Mouse (Mus musculus): ENCODE data around the gene Pola1. TPM values are rescaled to one million over a fixed set of nuclear protein-coding genes. Genes with fewer than 3 reads are reported as not detected.

Gene Pola1
- 10 to 100 TPM; 16.9 to 18.0 TPM for total RNA-seq (2021)

GRCm38 (mm10) chrX:93631657-93632449 is at the start of gene Pola1:
Pola1 (minus strand) TSS chrX:93632155.
- DNase-seq, result peak; percentile 90

- DNase-seq, result no peak
Observed at GRCm38 (mm10) chrX:93676228-93676627, 44.3 kb upstream of the Pola1 start.

- peak; percentile 47 for DNase-seq
Observed at GRCm38 (mm10) chrX:93674836-93675795, 43.2 kb upstream of the Pola1 start.

DNA sequence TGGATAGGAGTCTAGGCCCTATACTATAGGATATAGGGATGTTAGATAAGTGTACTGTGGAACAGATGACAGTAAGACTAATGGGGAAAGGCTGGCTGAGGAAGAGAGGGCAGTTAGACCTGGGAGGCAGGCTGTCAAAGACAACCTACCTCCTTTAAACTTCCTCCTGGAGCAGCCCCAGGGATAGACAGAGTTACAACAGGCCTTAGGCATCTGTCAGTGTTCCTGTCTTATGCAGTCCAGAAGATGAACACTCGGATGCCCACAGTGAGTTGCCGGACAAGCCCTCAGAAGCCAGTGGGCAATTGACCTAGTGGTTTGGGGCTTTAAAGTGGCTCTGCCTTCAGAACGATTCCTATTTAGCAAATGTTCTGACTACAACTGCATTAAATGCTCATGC is 42.5 kb upstream of the Pola1 start:
- no peak for DNase-seq

DNA sequence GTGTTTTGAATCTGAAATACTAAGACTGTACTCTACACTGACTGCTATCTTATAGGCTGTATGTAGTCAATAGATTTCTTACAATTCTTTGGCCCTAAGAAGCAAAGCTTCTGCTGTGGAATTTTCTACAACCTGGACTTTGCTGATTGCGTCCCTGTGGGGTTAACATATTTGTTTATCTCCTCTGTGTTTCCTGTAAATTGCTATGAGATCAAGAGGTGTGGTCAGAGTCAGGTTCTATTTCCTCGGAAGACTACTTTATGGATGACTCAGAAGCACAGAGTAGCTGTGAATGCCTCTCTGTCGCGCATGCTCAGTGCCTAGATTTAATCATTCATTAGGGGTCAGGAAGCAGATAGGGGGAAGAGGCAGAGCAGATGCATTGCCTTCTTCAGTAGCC is 32.8 kb upstream of the Pola1 start:
- no peak for DNase-seq

DNA sequence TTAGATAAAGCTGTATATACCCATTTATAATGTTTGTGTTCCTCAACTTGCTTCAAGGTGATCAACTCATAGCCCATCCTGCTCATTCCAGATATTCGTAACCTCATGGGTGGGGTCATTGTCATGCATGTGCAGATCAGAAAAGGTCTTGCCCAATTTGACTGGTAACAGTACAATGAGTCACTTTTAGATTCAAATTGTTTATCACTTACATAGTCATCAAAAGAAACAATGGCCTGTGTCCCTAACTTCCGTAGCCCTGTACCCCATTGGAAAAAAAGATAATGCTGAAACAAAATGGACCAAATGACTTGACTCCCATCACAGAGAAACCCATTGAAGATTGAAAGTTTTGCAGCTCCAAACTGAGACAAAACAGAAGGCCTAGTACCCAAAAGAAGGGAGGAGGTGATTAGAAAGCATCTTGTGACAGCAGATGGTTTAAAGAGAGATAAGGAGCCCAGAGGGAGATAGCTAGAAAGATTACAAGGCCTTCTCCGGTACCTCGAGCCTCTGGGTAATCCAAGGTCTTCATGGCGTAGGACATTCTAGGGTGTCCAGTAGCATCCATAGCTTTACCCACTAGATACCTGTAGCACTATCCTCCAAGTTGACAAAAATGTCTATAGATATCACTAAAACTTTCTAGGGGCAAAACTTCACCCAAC is 32.1 kb upstream of the Pola1 start:
- no peak for DNase-seq

DNA sequence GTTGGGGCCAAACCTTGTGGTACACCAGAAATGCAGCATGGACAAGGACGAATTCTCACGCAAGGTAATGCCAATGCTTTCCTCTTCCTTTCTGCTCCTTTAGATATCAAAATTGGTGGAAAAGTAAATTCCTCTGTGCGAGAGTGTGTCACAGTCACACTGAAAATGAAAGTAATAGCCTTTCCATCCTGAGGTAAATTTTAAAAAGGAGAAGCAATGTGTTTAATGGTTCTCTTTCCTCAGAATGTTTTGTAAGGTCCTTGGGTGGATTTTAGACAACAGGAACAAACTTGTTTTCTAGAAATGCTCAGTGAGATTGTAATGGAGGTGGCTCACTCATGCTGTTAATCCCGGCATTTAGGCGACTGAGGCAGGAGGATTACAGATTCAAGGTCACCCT is 23.2 kb upstream of the Pola1 start:
- DNase-seq, result no peak

- no peak for DNase-seq
Observed at GRCm38 (mm10) chrX:93654218-93655002, 22.5 kb upstream of the Pola1 start, which contains the start of gene Pcyt1b. Pcyt1b (plus strand) TSS chrX:93654863.

GRCm38 (mm10) chrX:93650738-93651137 is 18.8 kb upstream of the Pola1 start:
- no peak for DNase-seq

- no peak for DNase-seq
Observed at GRCm38 (mm10) chrX:93644022-93644421, 12.1 kb upstream of the Pola1 start.

GRCm38 (mm10) chrX:93643600-93643999 is 11.6 kb upstream of the Pola1 start:
- no peak for DNase-seq

DNA sequence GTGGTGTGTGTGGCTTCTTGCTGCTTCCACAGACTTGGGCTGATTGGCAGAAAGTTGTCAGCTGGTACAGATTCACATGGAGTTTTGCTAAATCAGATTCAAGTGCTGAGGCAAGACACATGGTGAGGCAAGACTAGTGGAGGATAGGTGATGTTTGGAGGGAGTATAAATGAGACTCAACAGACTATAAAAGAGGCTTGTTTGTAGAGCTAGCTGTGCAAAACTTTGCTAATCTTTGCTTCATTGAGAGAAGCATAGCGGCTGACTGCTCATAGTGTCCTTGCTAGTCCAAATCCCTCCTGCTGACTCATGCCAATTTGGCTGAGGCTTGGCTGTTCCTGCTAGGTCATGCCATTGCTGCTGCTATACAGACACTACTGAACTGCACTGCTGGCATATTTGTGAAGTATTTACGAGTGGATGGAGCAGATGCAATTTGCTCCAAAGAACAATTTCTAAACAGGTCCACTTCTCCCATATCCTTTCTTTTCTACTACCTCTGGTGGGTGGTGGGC is 3.0 kb upstream of the Pola1 start:
- no peak for DNase-seq

GRCm38 (mm10) chrX:93630256-93630655 is 1.7 kb downstream of the Pola1 start:
- no peak for DNase-seq

DNA sequence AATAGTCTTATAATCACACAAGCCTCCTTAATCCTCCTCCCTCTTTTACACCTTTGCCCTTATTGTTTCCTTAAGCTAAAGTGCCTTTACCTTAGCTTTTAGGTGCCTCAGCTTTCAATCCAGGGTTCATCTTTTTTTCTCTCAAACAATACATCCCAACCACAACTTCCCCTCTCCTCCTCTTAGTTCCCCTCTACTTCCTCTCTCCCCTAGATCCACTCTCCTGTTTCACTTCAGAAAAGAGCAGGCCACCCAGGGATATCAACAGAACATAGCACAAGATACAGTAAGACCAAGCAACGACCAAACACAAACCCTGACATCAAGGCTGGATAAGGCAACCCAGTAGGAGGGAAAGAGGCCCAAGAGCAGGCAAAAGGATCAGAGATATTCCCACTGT is 29.7 kb downstream of the Pola1 start:
- no peak for DNase-seq

GRCm38 (mm10) chrX:93594283-93594682 is 37.7 kb downstream of the Pola1 start:
- no peak for DNase-seq

DNA sequence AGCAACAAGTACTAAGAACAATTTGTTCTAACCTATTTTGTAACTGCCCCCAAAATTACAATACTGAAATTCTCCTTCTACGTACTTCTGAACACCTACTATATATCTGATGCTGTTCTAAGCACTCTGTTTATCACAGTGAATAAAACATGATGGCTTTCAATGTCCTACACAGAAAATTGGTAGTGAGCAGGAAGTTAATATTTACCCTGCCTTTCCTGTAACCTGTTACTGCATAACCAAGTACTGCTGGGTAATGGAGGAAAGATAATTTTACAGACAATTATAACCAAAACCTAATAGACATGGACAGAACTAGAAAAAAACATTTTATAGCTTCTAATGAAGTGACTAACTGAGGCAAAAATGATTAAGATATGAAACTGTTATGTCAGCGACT is 51.0 kb downstream of the Pola1 start:
- DNase-seq, result no peak

GRCm38 (mm10) chrX:93557171-93557570 is 74.8 kb downstream of the Pola1 start:
- DNase-seq, result no peak

GRCm38 (mm10) chrX:93539779-93540178 is 92.2 kb downstream of the Pola1 start:
- no peak for DNase-seq

- peak; percentile 4 for DNase-seq
Observed at GRCm38 (mm10) chrX:93502865-93503353, 129.0 kb downstream of the Pola1 start.

GRCm38 (mm10) chrX:93497597-93497996 is 134.4 kb downstream of the Pola1 start:
- no peak for DNase-seq

GRCm38 (mm10) chrX:93465711-93466110 is 166.2 kb downstream of the Pola1 start:
- no peak for DNase-seq
